Mouse (Mus musculus) adrenal gland, postnatal 14 days (tissue): ENCODE data around the gene Anp32e. TPM values are rescaled to one million over a fixed set of nuclear protein-coding genes. Genes with fewer than 3 reads are reported as not detected.
A peak's percentile ranks its signal among the peaks of the same experiment; 100 is the strongest.
"Not testable (repeated sequence)": the region's sequence is repeated elsewhere in the genome, so short reads cannot be mapped to it uniquely, and the experiment has no call there.

Experiments
- DNase-seq: peaks from one replicate; pipeline ENCODE4 v3.0.0; 2021; ENCODE audit warnings: mixed read lengths
- total RNA-seq: library from RNA; stranded (reverse); gene quantifications from 2 replicates; pipeline ENCODE4 v1.2.3, GENCODE M21; 2021

Anp32e gene
- total RNA-seq, 1 experiment from 2014 or later, result 94.6 TPM

DNA sequence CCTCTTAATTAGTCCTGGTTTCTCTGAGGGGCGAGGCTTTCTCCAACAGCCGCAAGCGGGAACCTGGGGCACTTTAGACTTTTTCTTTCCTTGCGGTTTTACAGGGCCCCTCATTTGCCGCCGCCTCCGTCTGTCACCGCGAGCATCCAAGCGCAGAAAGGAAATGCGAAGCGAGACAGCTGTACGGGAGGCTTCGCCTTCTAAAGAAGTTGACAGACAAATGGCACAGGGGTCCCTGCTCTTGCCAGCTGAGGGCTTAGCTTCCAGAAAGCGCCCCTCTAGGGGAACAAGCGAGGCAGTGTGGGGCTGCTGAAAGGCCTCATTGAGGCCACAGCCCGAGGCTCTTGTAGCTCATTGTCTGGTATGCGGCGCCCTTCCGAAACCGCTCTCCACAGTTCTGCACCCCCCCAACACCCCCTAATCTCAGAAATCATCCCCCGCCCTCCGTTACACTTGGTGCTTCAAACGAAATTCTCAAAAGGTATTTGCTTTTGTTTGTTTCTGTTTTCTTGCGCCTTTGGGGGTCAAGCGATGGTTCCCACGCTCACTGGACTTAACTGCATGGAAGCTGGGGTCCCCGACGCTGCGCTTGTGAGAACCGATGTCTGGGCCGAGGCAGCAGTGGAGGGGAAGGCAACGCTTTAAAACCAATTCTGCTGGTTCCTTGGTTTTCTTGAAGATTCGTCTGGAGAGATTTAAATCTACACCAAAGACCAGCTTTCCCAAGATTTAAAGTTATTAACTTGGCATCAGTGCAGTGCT, 44.0 kb downstream of the Anp32e start:
- peak; percentile 23 for DNase-seq

DNA sequence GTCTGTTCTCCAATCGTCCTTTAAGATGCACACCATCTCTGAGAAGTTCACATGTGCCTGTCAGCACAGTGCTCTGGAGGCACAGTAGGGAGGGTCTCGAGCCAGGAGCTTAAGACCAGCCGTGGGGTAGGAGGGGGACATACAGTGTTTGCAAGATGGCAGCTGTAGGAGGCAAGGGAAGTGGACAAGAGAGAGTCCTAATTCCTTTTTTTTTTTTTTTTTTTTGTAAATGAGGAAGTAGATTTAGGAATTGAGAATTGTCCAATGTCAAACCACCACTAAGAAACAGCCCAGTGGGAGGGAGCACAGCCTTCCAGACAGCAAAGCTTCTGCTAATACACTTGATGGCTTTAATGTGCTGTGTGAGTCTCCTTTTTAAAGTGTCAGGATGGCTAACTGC, 48.0 kb downstream of the Anp32e start:
- DNase-seq, result no peak

DNA sequence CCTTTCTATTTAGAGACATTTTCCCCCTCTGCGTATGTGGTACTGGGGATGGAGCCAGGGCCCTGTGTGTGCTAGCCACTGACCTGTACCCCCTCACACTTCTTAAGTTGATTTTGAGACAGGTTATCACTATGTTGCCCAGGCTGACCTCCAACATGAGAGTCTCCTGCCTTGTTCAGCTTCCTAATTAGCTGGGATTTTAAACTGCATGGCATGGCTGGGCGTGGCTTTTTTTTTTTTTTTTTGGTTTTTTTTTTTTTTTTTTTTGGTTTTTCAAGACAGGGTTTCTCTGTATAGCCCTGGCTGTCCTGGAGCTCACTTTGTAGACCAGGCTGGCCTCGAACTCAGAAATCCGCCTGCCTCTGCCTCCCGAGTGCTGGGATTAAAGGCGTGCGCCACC, 48.5 kb downstream of the Anp32e start:
- not testable (repeated sequence) for DNase-seq

DNA sequence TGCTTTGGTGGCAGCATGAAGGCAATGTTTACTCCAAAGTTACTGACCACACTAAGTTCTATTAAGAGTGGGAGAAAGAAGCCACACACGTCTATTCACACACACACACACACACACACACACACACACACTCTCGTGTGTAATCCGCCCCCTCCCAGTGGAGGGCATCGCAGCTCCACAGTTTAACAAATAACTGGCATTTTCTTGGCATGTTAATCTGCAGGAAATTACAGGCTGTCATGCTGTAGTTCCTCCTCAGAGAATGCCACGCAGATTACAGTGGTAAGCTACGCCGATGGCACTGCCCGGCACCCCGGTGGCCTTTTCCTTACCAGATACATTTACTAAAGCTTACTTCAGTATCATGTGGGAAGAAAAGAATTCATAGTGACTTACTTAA, 49.2 kb downstream of the Anp32e start:
- DNase-seq, result no peak

DNA sequence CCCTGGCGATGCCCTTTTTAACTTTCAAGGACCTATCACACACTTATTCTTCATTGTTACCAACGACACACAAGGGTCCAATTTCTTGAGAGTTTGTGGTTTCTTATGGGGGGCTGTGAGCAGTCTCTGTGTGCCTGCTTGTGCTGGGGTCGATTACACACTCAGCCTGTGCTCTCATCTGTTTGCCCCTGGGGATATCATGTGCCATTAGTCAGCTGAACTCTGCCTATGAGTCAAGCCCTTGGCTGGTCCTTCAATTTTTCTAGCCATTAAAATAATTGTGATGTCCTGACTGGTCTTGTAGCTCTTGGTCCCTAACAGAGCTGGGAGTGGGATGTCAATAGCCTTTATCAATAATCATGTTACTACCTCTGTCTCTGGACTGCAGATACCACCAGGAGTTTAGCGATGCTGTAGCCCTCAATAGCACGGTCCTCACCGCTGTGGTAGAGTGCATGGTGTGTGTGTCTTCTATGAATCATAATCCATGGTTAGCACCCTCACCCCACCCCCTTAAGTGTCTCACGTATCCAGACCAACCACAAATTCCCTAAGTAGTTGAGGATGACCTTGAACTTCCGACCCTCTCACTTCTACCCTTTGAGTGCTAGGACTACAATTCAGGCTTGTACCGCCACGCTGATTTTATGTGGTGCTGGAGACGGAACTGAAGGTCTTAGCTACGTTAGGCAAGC, 51.4 kb downstream of the Anp32e start:
- DNase-seq, result no peak

DNA sequence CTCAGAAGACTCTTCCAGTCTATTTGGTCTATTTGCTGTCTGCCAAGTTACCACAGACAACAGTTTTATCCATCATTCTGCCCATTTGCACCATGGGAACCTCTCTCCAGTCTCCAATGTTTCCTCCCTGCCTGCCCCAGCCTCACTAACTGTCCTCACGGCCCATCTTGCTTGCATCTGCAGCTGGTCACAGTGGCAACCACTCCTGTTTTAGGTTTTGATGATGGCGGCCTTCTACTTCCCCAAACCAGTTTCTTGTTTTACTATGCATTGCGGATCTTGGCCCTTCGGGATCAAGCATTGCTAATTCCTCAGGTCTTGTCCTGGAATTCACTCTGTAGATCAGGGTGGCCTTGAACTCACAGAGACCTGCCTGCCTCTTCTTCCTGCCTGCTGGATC, 53.1 kb downstream of the Anp32e start:
- no peak for DNase-seq

DNA sequence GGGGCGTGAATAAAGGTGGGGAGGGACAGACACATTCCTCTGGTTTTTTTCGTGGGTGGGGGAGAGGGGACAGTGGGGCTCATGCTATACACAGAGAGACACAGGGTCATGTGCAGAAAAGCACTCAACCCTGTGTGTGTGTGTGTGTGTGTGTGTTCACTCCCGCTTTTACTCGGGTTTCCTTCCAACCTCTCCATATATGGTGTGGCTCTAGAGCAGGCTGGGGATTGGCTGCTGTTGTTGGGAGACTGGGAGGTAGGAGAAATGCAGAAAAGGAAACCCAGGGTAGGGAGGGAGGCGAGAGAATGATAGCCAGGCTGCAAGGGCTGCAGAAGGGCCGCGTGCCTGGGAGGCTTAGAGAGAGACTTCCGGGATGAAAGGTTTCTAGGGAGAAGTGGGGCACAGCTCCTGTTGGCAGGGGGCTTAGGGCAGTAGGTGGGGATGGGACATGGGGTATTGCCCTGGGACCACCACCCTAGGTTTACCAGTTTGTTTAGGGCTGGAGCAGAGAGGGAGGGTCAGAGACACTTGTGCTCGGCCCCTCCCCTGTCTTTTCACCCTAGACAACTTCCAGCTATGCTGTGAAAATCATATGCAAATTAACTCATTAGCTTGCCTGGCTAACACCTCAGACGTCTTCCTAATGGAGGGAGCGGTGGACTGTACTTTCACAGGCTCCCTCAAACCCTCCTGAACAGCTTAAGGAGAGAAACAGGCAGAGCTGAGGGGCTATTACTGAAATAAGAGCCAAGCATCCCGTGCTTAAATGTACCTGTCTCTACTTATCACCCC, 56.4 kb downstream of the Anp32e start:
- DNase-seq, result peak; percentile 59

DNA sequence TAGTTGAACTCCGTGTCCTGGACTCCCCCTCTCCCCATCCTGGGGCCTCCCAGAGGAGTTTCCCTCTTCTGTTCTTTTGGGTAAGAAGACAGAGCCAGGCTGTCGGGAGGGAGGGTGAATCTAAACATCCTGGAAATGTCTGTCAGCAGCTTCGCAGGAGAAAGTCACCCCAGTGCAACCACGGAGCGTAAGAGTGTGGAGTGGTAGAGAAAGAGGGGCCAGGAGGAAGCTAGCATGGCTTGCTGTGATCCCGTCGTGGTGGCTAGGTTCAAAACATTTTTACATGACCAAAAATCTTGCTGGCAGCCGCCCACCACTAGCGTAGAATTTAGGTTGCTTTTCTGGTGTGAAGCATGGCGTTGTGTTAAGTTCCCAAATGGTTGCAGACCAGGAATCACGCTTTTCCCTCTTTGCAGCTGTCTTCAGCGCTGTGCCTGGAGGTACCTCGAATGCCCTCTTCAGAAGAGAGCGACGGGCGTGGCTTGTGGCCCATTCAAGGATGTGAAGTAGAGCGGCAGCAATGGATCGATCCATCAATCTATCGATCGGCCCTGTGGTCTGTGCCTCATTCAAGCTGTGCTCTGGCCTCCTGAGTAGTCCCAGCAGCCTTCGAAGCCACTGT, 57.1 kb downstream of the Anp32e start:
- peak; percentile 62 for DNase-seq

DNA sequence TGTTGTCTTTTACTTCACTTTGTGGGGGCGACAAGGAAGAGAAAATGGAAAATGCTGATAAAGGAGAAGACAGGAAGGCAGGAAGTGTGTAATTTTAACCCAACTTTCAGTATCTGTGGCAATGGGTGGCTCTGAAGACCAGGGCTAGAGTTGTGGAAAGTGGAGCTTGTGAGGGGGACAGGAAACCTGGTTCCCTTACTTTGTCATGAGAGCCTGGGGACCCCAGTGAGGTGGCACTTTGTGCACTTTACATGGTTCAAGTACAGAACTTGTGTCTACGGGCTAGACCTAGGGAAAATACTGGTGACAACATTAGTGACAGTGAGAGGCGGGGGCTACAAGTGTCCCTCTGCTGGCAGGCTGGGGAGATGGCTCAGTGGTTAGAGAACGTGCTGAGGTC, 57.9 kb downstream of the Anp32e start:
- no peak for DNase-seq

DNA sequence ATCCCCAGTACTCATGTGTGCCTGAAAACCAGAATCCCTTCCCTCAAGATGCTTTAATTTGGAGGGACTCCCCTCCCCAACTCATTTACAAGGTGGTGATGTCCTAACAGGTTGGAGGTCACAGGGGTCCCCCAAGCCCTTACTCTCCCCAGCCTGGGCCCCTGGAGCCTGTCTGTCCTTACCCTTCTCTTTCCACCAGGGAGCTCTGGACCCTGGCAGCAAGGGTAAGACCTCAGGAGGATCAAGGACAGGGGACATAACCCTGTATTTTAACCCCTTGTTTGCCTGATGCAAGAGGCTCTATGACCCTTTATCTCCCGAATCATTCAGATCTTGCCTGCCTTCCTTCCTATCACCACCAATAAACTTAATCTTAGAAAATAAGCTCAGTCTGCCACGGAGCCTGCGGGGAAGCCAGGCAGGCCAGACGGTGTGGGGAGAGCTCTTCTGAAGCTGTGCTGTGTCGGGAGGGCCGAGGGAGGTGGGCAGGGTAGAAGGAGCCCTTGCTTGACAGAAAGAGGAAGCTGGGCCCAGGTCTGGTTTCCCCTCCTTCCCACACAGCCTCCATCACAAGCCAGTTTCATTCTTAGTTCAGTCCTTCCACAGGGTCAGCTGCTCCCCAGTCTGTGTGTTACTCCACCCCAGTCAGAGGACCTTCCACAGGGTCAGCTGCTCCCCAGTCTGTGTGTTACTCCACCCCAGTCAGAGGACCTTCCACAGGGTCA, 58.5 kb downstream of the Anp32e start:
- DNase-seq, result peak; percentile 29

DNA sequence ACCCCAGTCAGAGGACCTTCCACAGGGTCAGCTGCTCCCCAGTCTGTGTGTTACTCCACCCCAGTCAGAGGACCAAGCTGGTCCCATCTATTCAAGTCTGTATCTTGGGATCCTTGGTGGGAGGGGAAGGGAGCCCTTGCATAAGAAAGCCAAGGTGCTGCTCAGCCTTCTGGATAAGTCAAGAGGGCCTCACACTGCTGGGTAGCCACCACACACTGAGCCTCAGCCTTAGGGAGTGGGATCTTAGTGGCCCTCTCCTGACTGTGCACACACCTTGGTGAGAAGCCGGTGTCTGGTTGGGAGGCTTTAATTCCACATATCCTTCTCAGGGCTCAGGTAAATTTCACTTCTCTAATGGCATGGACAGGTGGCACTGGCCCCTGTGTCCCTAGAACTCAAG, 59.1 kb downstream of the Anp32e start:
- no peak for DNase-seq

DNA sequence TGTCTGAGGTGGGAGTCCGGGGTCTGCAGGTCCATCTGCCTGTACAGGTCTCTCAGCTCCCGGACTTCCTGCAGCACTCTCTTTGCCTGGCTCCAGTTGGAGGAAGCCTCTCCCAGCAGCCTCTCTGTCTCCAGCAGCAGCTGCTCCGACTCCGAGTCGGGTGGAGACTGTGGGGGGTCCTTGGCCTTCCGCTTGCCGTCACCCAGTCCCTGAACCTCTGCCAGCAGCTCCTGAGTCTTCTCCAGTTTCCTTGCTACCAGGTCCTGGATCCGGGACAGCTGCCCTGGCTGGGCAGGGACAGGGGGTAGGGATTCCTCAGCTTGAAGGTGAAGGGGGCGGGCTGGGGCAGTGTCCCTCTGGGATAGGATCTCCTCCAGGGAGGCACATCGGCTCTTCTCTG, 59.9 kb downstream of the Anp32e start:
- DNase-seq, result peak; percentile 82

DNA sequence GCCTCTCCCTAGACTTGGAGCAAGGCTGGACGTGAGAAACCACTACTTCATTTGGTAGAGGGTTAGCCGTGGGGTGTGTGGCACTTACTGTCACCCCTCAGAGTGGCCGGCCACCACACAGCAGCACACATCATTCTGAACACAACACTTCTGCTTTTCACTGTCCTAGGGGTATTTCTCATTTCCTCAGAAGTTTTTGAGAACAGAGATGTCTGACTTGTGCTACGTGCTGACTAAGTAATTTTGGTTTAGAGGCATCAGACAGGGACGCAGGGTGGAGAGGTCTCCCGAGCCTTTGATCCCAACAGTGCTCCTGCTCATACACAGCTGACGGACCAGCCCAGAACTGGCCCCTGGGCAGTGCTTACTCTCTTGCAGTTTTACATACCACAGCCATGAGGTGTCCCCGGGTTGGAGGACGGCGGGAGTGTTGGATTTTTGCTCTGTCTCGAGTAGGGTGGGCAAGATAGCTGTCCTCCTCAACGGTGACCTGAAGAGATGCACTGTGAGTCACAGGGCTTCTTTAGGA, 61.4 kb downstream of the Anp32e start:
- no peak for DNase-seq

DNA sequence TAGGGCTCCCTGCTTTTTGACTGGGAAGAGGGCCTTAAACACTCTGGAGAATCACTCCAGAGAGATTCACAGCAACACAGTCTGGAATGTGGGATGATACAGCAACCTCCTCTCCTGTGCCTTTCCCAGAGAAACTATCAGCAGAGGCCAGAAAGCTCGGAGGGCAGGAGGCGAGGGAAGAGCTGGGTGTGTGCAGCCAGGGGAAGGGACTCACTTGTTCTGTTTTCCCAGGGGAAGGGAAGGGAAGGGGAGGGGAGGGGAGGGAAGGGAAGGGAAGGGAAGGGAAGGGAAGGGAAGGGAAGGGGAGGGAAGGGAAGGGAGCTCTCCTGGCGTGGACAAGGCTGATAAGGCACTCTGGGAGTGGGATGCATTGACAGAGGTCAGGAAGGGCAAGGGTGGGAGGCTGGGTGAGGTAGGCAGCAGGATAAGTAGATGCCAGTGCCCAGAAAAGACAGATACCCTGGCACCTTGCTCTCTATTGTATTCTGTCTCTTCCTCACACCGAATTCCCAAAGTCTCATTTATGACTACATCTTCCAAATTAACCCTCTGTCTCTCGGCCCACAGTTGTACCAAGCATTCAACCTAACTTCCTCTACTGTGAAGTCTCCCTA, 64.1 kb downstream of the Anp32e start:
- no peak for DNase-seq

DNA sequence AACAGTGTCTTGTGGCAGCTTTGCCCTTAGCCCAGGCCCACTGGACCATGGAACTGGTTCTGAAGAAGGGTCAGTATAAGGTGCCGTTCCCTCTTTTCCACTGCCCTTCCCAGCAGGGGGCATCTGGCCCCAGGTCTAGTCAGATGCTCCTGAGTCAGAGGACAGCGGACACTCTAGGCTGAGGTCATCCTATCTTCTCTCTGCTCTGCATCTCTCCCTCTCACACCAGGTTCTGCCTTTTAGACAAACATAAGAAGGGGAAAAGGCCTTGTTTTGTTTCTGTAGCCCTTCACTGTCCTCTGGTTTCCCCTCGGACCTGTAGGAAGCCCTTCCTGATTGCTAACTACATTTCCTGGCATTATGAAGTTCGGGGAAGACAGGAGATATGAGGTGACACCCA, 64.8 kb downstream of the Anp32e start:
- DNase-seq, result peak; percentile 45

DNA sequence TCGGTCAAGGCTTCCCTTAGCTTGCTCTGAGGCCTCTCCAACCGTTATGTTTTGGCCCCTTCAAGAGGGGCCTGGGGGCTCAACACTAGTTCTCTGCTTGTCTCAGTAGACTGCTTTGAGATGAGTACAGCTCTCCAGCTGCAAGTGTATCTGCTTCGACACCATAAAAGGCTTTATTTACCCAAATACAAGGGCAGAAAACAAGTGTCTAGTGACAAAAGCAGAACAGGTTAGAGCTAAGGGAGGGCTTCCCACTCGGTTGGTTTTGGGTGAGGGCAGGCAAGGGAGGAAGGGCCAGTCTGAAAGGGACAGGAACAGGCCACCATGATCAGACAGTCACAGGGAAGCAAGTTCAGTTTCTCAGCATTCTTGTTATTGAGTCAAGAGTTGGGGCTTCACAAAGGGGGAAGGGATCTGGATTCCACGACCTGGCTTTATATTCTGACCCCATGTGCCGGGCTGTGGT, 65.4 kb downstream of the Anp32e start:
- no peak for DNase-seq

DNA sequence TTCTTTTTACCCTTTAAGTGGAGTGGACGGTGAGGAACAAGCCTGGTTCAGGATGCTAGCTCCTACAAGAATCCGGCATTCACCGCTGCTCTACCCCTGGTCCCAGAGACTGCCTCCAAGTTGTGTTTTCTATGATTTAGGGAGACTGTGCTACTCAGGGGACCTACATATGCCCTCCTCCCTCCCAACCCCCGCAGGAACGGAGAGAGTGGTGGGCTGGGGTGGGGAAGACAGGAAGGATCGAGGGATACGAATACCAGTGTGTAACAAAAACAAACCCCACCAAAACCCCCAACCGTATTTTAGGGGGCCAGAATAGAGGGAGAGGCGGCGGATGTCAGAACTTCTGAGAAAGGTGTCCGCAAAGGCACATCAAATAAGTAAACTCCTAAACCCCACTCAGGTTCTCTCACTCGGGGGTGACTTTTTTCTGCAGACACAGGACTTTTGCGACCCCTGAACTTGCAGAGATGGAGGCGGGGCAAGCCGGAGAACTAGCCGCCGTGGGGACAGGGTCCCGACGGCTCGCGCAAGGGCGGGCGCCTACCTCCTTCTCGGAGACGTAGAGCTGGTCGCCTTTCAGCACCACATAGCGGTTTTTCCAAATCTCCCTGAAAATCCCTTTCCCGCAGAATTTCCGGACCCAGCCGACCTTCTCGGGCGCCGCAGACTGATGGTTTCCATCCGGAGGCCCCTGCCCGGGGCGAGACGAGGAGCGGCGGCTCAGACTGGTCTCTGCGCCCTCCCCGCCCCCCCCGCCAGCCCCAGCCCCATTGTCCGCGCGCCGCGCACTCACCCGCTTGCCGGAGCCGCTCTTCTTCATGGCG, 66.1 kb downstream of the Anp32e start:
- DNase-seq, result peak; percentile 59

DNA sequence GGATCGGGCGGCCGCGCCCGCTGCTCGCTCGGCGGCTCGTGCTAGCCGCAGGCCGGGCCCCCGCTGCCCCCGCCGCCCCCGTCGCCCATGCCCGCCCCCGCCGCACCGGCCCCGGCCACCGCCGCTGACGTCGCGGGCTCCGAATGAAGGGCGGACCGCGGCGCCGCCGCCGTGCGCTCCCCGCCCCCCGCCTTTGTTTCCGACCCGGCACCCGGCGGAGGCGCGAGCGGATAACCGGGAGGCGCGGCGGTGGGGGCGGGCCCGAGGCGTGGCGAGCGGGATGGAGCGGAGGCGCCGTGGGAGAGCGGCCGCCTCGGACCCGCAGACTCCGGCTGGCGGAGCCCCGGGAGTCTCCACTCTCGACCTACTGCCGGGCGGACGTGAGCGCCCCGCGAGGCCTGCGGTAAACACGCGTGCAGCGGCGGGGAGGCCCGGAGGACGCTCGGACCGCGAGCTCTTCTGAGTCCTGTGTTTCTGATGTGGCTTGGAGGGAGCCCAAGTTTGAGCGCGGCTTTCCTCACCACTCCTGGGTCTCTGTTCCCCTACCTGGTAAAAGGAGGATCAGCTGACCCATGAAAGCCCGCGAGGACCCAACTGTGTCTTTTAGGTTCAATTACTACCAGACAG, 66.9 kb downstream of the Anp32e start, which contains the start of gene Plekho1:
TSS of gene Plekho1 (minus strand) at position 200 of the 627 bp plus-strand sequence.
- peak; percentile 78 for DNase-seq

DNA sequence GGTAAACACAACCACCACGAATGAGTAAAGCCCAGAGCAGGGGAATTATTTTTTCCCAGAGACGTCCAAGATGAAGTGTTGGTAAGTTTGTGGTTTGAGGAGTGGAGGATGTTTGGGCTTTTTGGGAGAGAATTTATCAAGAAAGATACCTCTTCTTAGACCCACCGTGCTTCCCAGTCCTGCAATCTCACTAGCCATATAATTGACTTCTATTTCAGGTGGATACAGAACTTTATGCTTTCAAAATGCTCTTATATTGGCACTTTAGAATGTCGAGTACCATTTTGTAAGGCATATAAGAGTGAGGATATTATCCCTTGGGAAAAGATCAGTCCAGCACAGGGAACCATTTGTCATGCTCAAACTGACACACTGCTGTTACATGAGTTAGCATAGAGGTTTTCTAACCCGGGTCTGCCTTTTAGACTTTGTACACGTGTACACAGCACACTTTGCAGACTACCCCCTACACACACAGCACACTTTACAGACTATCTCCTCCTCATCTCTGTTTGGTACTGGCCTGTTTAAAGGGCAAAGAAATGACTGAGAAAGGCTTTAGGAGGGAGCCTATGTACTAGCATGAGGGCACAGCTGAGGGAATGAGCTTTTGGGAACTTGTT, 67.5 kb downstream of the Anp32e start:
- DNase-seq, result no peak
